Mouse (Mus musculus): Measurements from ENCODE around the gene Disp2. TPM values are rescaled to one million over a fixed set of nuclear protein-coding genes. Genes with fewer than 3 reads are reported as not detected.

Disp2 gene
- polyA plus RNA-seq, 1 experiment: not detected

GRCm38 (mm10) chr2:118802542-118803118 is 23.1 kb downstream of the Disp2 start:
- 78% methylated on average over 4 of the region's 4 CpGs for WGBS
- no peak overlapping the region for H3K4me3 ChIP-seq (replicated peaks; ENCODE audit: control insufficient read depth, low read depth, low read length)
- no peak for TF ChIP-seq POLR2A (IDR thresholded peaks at IDR 0.05; ENCODE audit: borderline replicate concordance, control insufficient read depth, low read depth, low read length)
- TF ChIP-seq CTCF (IDR thresholded peaks at IDR 0.05; ENCODE audit: control insufficient read depth, insufficient read depth, low read length): no peak
- H3K4me1 ChIP-seq (ENCODE audit: control insufficient read depth, insufficient read depth, low read length): no peaks in the 10 kb centered on the region; the same call in 1 of the 2 replicates
- no peak overlapping the region for H3K27ac ChIP-seq (ENCODE audit: control insufficient read depth, insufficient read depth, low read depth, low read length, poor library complexity)

- TF ChIP-seq POLR2A (IDR thresholded peaks at IDR 0.05; ENCODE audit: borderline replicate concordance, control insufficient read depth, low read depth, low read length) (no peak), CTCF (IDR thresholded peaks at IDR 0.05; ENCODE audit: control insufficient read depth, insufficient read depth, low read length) (no peak)
- Histone ChIP-seq H3K4me3 (replicated peaks; ENCODE audit: control insufficient read depth, low read depth, low read length) (no peak overlapping the region), H3K4me1 (ENCODE audit: control insufficient read depth, insufficient read depth, low read length) (no peaks in the 10 kb centered on the region; the same call in 1 of the 2 replicates), H3K27ac (ENCODE audit: control insufficient read depth, insufficient read depth, low read depth, low read length, poor library complexity) (no peak overlapping the region)
- 13% methylated on average over 2 of the region's 2 CpGs for WGBS
Observed at GRCm38 (mm10) chr2:118804474-118804873, 25.0 kb downstream of the Disp2 start.

GRCm38 (mm10) chr2:118805137-118805536 is 25.6 kb downstream of the Disp2 start:
- WGBS: 33% methylated on average over 3 of the region's 3 CpGs
- Histone ChIP-seq H3K4me3 (replicated peaks; ENCODE audit: control insufficient read depth, low read depth, low read length) (no peak overlapping the region), H3K4me1 (ENCODE audit: control insufficient read depth, insufficient read depth, low read length) (no peaks in the 10 kb centered on the region; the same call in 1 of the 2 replicates), H3K27ac (ENCODE audit: control insufficient read depth, insufficient read depth, low read depth, low read length, poor library complexity) (no peak overlapping the region)
- no peak for TF ChIP-seq POLR2A (IDR thresholded peaks at IDR 0.05; ENCODE audit: borderline replicate concordance, control insufficient read depth, low read depth, low read length)

GRCm38 (mm10) chr2:118805756-118806155 is 26.2 kb downstream of the Disp2 start:
- Histone ChIP-seq H3K4me3 (replicated peaks; ENCODE audit: control insufficient read depth, low read depth, low read length) (no peak overlapping the region), H3K4me1 (ENCODE audit: control insufficient read depth, insufficient read depth, low read length) (no peaks in the 10 kb centered on the region; the same call in 1 of the 2 replicates), H3K27ac (ENCODE audit: control insufficient read depth, insufficient read depth, low read depth, low read length, poor library complexity) (no peak overlapping the region)
- no peak for TF ChIP-seq POLR2A (IDR thresholded peaks at IDR 0.05; ENCODE audit: borderline replicate concordance, control insufficient read depth, low read depth, low read length)
- no peak for TF ChIP-seq CTCF (IDR thresholded peaks at IDR 0.05; ENCODE audit: control insufficient read depth, insufficient read depth, low read length)
- WGBS: 54% methylated on average over 3 of the region's 3 CpGs

GRCm38 (mm10) chr2:118806860-118807259 is 27.3 kb downstream of the Disp2 start:
- no peak for TF ChIP-seq CTCF (IDR thresholded peaks at IDR 0.05; ENCODE audit: control insufficient read depth, insufficient read depth, low read length)
- TF ChIP-seq POLR2A (IDR thresholded peaks at IDR 0.05; ENCODE audit: borderline replicate concordance, control insufficient read depth, low read depth, low read length): no peak
- Histone ChIP-seq H3K4me1 (ENCODE audit: control insufficient read depth, insufficient read depth, low read length) (no peaks in the 10 kb centered on the region; the same call in 1 of the 2 replicates), H3K4me3 (replicated peaks; ENCODE audit: control insufficient read depth, low read depth, low read length) (no peak overlapping the region), H3K27ac (ENCODE audit: control insufficient read depth, insufficient read depth, low read depth, low read length, poor library complexity) (no peak overlapping the region)
- WGBS: 69% methylated on average over 4 of the region's 4 CpGs

GRCm38 (mm10) chr2:118810861-118811260 is 31.3 kb downstream of the Disp2 start:
- Histone ChIP-seq H3K4me1 (ENCODE audit: control insufficient read depth, insufficient read depth, low read length) (peaks cover 2% of the 10 kb centered on the region; the same call in 1 of the 2 replicates), H3K27ac (ENCODE audit: control insufficient read depth, insufficient read depth, low read depth, low read length, poor library complexity) (no peak overlapping the region), H3K4me3 (replicated peaks; ENCODE audit: control insufficient read depth, low read depth, low read length) (no peak overlapping the region)
- 80% methylated on average over 2 of the region's 2 CpGs for WGBS
- TF ChIP-seq POLR2A (IDR thresholded peaks at IDR 0.05; ENCODE audit: borderline replicate concordance, control insufficient read depth, low read depth, low read length) (no peak), CTCF (IDR thresholded peaks at IDR 0.05; ENCODE audit: control insufficient read depth, insufficient read depth, low read length) (no peak)

GRCm38 (mm10) chr2:118812724-118813123 is 33.2 kb downstream of the Disp2 start:
- 57% methylated on average over 1 of the region's 1 CpGs for WGBS
- Histone ChIP-seq H3K4me1 (ENCODE audit: control insufficient read depth, insufficient read depth, low read length) (peaks cover 2% of the 10 kb centered on the region; the same call in 1 of the 2 replicates), H3K27ac (ENCODE audit: control insufficient read depth, insufficient read depth, low read depth, low read length, poor library complexity) (no peak overlapping the region), H3K4me3 (replicated peaks; ENCODE audit: control insufficient read depth, low read depth, low read length) (no peak overlapping the region)
- TF ChIP-seq CTCF (IDR thresholded peaks at IDR 0.05; ENCODE audit: control insufficient read depth, insufficient read depth, low read length): no peak
- TF ChIP-seq POLR2A (IDR thresholded peaks at IDR 0.05; ENCODE audit: borderline replicate concordance, control insufficient read depth, low read depth, low read length): no peak

GRCm38 (mm10) chr2:118813981-118814836 is 34.7 kb downstream of the Disp2 start, which contains the start of gene Knstrn:
Knstrn (plus strand) TSS chr2:118814003.
- 1% methylated on average over 49 of the region's 49 CpGs for WGBS
- H3K4me1 ChIP-seq (ENCODE audit: control insufficient read depth, insufficient read depth, low read length): peaks cover 2% of the 10 kb centered on the region; the same call in 1 of the 2 replicates
- H3K4me3 ChIP-seq (replicated peaks; ENCODE audit: control insufficient read depth, low read depth, low read length): peak within 1 kb of the TSS; percentile 90
- peak; percentile 48; the same call in 1 of the 2 replicates for TF ChIP-seq POLR2A (IDR thresholded peaks at IDR 0.05; ENCODE audit: borderline replicate concordance, control insufficient read depth, low read depth, low read length)
- TF ChIP-seq CTCF (IDR thresholded peaks at IDR 0.05; ENCODE audit: control insufficient read depth, insufficient read depth, low read length): no peak
- H3K27ac ChIP-seq (ENCODE audit: control insufficient read depth, insufficient read depth, low read depth, low read length, poor library complexity): peak within 1 kb of the TSS; percentile 68

All from bone marrow, adult 2 months (tissue).